Mouse (Mus musculus) gonadal fat pad, adult 2 months (tissue): ENCODE data around the gene Ccdc154. TPM values are rescaled to one million over a fixed set of nuclear protein-coding genes. Genes with fewer than 3 reads are reported as not detected.
A peak's percentile ranks its signal among the peaks of the same experiment; 100 is the strongest.

Experiments used
- DNase-seq: peaks from one replicate; pipeline ENCODE4 v3.0.0-alpha.2; 2012; ENCODE audit warnings: low read depth
- polyA plus RNA-seq: library from polyadenylated mRNA; depleted of rRNA; stranded (reverse); fragments of >200 nt; gene quantifications from 2 replicates; pipeline ENCODE4 v1.2.3, GENCODE M21; 2012; rRNA removed

The Ccdc154 gene
- polyA plus RNA-seq, 1 experiment: 0.04 TPM

DNA sequence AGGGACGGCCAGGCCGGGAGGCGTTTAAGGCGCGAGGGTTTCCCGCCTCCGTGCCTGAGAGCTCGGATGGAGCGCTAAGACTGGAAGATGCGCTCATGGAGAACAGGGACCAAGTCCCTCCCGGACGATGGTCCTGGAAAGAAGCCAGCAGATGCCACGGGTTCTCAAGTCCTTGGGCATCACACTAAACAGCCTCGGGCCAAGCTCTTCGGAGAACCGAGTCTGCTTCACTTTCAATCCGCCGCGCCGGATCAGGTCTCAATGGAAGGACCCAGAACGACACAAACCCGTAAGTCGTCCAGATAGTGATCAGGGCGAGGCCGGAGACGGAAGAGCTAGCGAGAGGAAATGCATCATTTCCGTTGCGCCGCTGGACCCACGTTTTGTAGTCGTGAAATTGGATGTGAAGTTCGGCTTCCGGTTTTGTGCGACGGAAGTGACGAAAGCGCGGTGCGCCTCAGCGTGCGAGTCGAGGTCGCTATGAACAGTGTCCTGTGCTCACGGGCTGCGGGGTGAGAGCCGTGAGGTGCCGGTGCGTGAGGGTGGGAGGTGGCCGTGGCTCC lies 21.9 kb downstream of the Ccdc154 start, which contains the start of gene BC003965:
BC003965 (plus strand) TSS at position 426 of the 563 bp plus-strand sequence.
- peak; percentile 81 for DNase-seq

DNA sequence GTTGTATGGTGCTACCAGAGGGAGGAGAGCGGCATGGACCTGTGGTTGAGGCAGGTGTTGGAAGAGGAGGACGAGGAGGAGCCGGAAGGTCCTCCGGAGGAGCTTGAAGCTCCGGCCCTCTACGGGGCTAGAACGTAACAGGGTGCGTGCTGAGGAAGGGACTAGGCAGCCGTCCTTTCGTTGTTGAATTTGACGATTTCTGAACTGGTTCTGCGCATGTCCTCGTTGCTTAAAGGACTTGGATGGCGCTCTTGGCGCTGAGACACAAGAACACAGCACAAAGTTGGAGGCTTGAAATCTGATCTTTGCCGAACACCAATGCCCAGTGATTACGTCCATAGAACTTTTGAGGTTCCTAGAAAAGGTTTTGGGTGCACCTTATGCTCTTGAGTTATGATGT lies 22.7 kb downstream of the Ccdc154 start:
- DNase-seq: no peak

DNA sequence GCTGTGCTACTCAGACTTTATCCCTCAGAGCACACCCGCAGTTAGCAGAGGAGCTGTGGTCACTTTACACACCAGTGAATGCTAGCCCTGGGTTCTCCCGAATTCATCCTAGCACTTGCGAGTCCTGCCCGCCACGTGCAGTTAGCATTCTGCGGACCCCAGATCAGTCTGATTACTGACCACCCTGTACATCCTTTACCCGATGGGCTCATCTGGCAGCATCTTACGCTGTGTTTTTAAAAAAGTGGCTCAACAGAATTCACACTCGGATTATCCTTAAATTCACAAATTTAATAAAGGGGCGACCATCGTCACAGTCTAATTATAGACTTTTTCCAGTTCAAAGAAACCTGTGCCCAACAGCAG lies 25.5 kb downstream of the Ccdc154 start:
- DNase-seq: no peak

GRCm38 (mm10) chr17:25188150-25189031 lies 26.1 kb downstream of the Ccdc154 start, which contains the start of gene Unkl:
Gene Unkl, plus strand, starts transcription at chr17:25188397.
- DNase-seq: no peak

GRCm38 (mm10) chr17:25189091-25189490 lies 26.8 kb downstream of the Ccdc154 start:
- no peak for DNase-seq

DNA sequence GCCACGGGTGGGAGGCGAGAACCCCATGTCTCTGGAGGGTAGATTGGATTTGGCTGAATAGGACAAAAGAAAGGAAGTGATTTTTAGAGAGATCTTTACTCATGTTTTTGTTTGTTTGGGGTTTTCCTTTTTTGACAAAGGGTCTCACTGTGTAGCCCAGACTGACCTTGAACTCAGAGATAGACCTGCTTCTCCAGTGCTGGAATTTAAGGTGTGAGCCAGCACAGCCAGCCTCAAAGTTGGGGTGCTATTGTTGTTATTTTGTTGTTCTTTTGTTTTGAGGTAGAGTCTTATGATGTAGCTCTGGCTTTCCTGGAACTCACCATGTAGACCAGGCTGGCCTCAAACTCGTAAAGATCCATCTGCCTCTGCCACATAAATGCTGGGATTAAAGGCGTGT lies 40.1 kb downstream of the Ccdc154 start:
- DNase-seq: no peak

DNA sequence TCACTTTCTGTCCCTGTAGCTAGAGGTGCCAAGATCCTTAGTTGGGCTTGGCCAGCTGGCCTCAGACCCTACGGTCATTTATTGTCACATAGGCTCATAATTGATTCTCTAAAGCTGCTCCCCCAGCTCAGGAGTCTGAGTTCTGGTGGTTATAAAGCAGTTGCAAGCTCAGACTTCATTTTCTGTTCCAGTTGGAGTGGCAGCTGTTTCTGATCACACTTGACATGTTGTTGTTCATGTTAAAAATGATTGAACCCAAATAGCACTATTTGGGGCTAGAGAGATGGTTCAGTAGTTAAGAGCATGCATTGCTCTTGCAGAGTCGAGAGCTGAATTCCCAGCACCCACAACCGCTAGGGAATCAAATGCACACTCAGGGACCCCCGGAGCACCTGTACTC lies 47.7 kb downstream of the Ccdc154 start:
- DNase-seq: no peak

DNA sequence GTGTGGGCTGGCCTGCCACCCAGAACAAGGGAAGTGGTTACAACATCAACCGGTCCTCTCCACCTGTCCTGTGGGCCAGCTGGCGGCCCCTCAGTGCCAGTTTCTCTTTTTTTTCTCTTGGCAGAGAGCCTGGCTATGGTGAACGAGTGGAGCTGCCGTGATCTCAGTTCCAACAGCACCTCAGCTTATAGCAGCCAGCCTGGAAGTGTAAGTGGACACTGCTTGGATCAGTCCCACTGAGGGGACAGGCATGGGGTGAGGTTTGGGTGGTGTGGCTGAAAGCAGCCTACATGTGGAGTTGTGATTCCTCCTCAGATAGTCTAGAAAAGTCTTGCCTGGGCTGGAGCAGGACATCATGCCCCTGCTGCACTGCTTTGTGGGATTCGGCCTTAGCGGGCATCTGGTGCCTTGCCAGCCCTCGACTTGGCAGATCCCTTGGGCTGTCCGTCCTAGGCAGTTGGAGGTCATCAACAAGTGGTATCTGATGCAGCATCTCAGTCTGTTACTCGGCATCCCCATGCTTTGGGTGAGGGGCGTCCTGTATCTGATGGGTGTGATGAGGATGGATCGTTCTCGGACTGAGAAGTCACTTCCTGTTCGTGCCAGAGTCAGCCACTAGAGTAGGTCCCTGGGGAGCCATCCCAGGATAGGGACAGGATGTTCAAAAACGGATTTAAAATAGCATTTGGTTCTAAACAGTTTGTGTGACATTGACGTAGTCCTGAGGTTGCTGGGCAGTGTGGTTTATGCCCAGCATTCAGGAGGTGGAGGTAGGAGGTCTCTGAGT lies 48.6 kb downstream of the Ccdc154 start:
- no peak for DNase-seq

DNA sequence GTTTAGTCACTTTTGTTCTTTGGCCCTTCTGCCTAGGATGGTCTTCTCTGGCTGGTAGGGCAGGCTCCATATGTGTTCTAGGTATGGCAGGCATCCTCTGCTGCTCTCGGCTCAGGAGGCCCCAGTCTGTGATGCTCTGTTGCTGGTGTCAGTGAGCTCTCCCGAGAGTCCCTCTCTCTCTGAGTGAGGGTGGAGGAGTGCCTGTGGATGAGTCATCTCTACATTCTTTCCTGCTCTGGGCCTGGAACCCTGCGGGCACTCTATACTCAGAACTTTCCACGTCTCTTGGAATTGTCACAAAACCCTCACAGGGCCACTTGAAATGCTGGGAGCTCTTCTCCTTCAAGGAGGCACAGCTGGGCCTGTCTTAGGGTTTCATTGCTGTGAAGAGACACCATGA lies 49.4 kb downstream of the Ccdc154 start:
- no peak for DNase-seq

- DNase-seq: no peak
Measured at GRCm38 (mm10) chr17:25215431-25215830, 53.2 kb downstream of the Ccdc154 start.

GRCm38 (mm10) chr17:25218967-25219366 lies 56.7 kb downstream of the Ccdc154 start:
- DNase-seq: no peak

DNA sequence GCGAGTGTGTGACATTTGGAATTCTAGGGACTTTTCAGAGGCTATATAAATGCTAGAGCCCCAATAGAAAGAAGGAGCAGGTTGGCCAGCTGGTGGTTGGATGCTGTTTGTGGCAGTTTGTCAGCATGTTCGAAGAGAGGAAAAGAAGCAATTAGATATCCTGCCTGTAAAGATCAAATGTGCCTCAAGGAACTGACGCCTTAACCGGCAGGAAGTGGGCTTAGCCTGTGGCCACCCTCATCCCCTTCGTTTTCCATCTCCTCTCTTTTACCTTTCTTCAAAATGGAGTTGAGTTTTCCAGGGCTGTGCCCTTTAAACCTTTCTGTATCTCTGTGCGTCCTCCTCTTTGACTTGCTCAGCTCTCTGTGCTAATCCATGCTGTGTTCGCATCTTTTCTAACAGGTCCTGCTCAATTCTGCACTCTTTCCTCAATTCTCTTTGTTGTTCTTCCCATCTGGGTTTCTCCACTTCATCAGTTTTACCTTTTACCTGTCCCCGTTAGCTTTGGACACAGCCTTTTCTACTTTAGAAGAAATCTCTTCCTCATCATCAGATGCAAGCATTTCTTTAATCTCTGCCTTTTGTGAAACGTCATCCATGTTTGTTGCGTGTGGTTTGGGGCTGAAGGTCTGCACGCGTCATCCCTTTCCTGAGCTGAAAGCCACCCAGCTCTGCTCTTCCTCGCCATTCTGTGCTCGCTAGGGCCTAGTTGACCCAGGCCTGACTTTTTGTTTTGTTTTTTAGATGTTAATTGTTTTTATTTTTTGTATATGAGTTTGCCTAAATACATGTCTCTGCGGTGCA lies 57.4 kb downstream of the Ccdc154 start:
- no peak for DNase-seq

GRCm38 (mm10) chr17:25220746-25221145 lies 58.5 kb downstream of the Ccdc154 start:
- DNase-seq: no peak

Other genes starting within 250 kb of the Ccdc154 start
- gene Mapk8ip3, start 225.5 kb upstream of the Ccdc154 start, polyA plus RNA-seq: 75.0 and 90.0 TPM in 2 replicates
- gene Jpt2, start 201.8 kb upstream of the Ccdc154 start, polyA plus RNA-seq: 40.0 and 54.9 TPM in 2 replicates
- 18.2 and 19.6 TPM in 2 replicates for gene Cramp1l, start 146.7 kb upstream of the Ccdc154 start, polyA plus RNA-seq
- gene Ift140, start 146.4 kb upstream of the Ccdc154 start, polyA plus RNA-seq: 15.9 and 17.7 TPM in 2 replicates
- gene Tmem204, start 78.9 kb upstream of the Ccdc154 start, polyA plus RNA-seq: 37.6 and 53.0 TPM in 2 replicates
- 17.3 and 25.3 TPM in 2 replicates for gene Telo2, start 46.5 kb upstream of the Ccdc154 start, polyA plus RNA-seq
- gene Ptx4, start 41.7 kb upstream of the Ccdc154 start, polyA plus RNA-seq: 0.15 and 0.18 TPM in 2 replicates
- 82.7 and 93.5 TPM in 2 replicates for gene Clcn7, start 29.1 kb upstream of the Ccdc154 start, polyA plus RNA-seq
- gene Gm38655, start 13.0 kb downstream of the Ccdc154 start, polyA plus RNA-seq: 0.24 and 0.57 TPM in 2 replicates
- 9.5 and 10.5 TPM in 2 replicates for gene BC003965, start 22.1 kb downstream of the Ccdc154 start, polyA plus RNA-seq
- 14.8 and 17.1 TPM in 2 replicates for gene Unkl, start 25.9 kb downstream of the Ccdc154 start, polyA plus RNA-seq
- gene Gnptg, start 77.7 kb downstream of the Ccdc154 start, polyA plus RNA-seq: 58.7 and 60.3 TPM in 2 replicates
- 21.5 and 24.7 TPM in 2 replicates for gene Tsr3, start 77.7 kb downstream of the Ccdc154 start, polyA plus RNA-seq
- 4.0 and 4.3 TPM in 2 replicates for gene Baiap3, start 93.9 kb downstream of the Ccdc154 start, polyA plus RNA-seq
- gene Ube2i, start 112.2 kb downstream of the Ccdc154 start, polyA plus RNA-seq: 136 and 144 TPM in 2 replicates
- 0.34 and 0.42 TPM in 2 replicates for gene Prss34, start 135.9 kb downstream of the Ccdc154 start, polyA plus RNA-seq
- not detected in 2 replicates for gene Prss28, start 146.2 kb downstream of the Ccdc154 start, polyA plus RNA-seq
- 0.27 TPM in 1 of 2 replicates, not detected in the other for gene Prss29, start 156.2 kb downstream of the Ccdc154 start, polyA plus RNA-seq
- gene Tpsab1, start 183.1 kb downstream of the Ccdc154 start, polyA plus RNA-seq: 0.32 and 0.44 TPM in 2 replicates
- gene Tpsb2, start 203.8 kb downstream of the Ccdc154 start, polyA plus RNA-seq: 4.3 and 9.6 TPM in 2 replicates
- gene Tpsg1, start 206.8 kb downstream of the Ccdc154 start, polyA plus RNA-seq: 0.25 TPM in 1 of 2 replicates, not detected in the other